Mouse (Mus musculus): ENCODE data around the gene Lnx2.

DNA sequence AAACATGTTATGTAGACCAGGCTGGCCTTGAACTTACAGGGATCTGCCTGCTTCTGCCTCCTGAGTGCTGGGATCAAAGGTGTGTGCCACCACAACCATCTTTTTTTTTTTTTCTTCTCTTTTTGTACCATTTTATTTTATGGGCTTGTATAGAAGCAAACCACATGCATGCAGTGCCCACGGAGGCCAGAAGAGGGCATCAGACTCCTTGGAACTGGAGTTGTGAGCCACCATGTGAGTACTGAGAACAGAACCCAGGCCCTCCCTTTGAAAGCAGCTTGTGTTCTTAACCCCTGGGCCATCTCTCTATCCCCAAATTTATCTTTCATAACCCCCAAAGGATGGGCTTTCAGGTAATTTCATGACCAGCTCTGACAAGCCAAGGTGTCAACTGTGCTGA is 73.1 kb downstream of the Lnx2 start:
- TF ChIP-seq CTCF (IDR thresholded peaks at IDR 0.05; ENCODE audit: low read depth) (peak; percentile 19), EP300 (optimal IDR thresholded peaks at IDR 0.05) (no peak)
